In genomic region chr8:78477051-78477829, GRCm38 (mm10) we compare ENCODE assay signal across 11 mouse cellular contexts. TPM values are rescaled to one million over a fixed set of nuclear protein-coding genes. Genes with fewer than 3 reads are reported as not detected.
DNase-seq lines count a peak whose midpoint lies in the region; ATAC-seq lines count a peak whose summit lies in the region.
"Had no signal": no experiment of that assay in that cellular context is flagged by ENCODE, and none has a peak within 500 bp of the region (broad histone marks: within the 10 kb centered on the region; RNA-seq: fewer than 3 reads in every experiment).

No protein-coding gene starts in this region.

- no peak for ATAC-seq in CD4-positive, CD25-positive, alpha-beta regulatory T cell, adult 4 months
- no peak for ATAC-seq in kidney, embryonic 16.5 days (ENCODE audit: low FRiP score, low TSS enrichment)

- no peaks in the 10 kb centered on the region for H3K36me3 ChIP-seq in kidney, embryonic 16.5 days (ENCODE audit: insufficient read depth, low read length)

- H3K4me2 ChIP-seq in kidney, embryonic 16.5 days (replicated peaks; ENCODE audit: low read depth, low read length), result no peak overlapping the region

- H3K4me1 ChIP-seq in kidney, embryonic 16.5 days (ENCODE audit: insufficient read depth, low read length), result no peaks in the 10 kb centered on the region

- no peak overlapping the region for H3K4me3 ChIP-seq in kidney, embryonic 16.5 days (ENCODE audit: low read length)

- H3K27me3 ChIP-seq in kidney, embryonic 16.5 days (ENCODE audit: insufficient read depth, low read length), result no peaks in the 10 kb centered on the region

- H3K9me3 ChIP-seq in kidney, embryonic 16.5 days (ENCODE audit: low read length), result no peaks in the 10 kb centered on the region

- H3K9ac ChIP-seq in kidney, embryonic 16.5 days (replicated peaks; ENCODE audit: low read length), result no peak overlapping the region

- 41% methylated on average over 6 of the region's 6 CpGs for WGBS in kidney, embryonic 16.5 days

- H3K27ac ChIP-seq in kidney, embryonic 16.5 days (ENCODE audit: low read length), result no peak overlapping the region

- peak; percentile 3 for DNase-seq in CD4-positive, CD25-positive, alpha-beta regulatory T cell, adult 2 months (ENCODE audit: low read depth, low spot score)
- DNase-seq in kidney, postnatal 4 days, result peak; percentile 28 to 39
- DNase-seq in NIH3T3 (ENCODE audit: low read depth), result peak; percentile 54
- peak; percentile 39 for DNase-seq in forelimb bud, embryonic 11.5 days (ENCODE audit: low read depth, low spot score)
- DNase-seq in Muller cell, postnatal 12 days (ENCODE audit: inconsistent ontology term), result no peak
- no peak for DNase-seq in spleen, adult 12 weeks (ENCODE audit: low spot score)
- DNase-seq: adrenal gland, postnatal 25 days; gastrocnemius, postnatal 25 days had no signal

RNA-seq across cellular contexts. Expression of gene Rbmxl1, which starts 31.5 kb away (rescaled TPM):
- 10 to 100 TPM; 93.7 to 95.4 TPM for polyA plus RNA-seq in CD4-positive, CD25-positive, alpha-beta regulatory T cell, adult 4 months (2017; shearing (Covaris generic))
- polyA plus RNA-seq in kidney, embryonic 16.5 days (2015; fragmentation: Nextera tagmentation; extraction: Ambion mirVana), result 234 and 237 TPM in 2 replicates

RNA-seq across cellular contexts. Expression of gene Slc10a7, which starts 31.9 kb away (rescaled TPM):
- polyA plus RNA-seq in CD4-positive, CD25-positive, alpha-beta regulatory T cell, adult 4 months (2017; shearing (Covaris generic)), result 10 to 100 TPM; 13.3 to 18.2 TPM
- 18.3 and 18.4 TPM in 2 replicates for polyA plus RNA-seq in kidney, embryonic 16.5 days (2015; fragmentation: Nextera tagmentation; extraction: Ambion mirVana)

RNA-seq across cellular contexts. Expression of gene Pou4f2, which starts 40.8 kb away (rescaled TPM):
- not detected for polyA plus RNA-seq in CD4-positive, CD25-positive, alpha-beta regulatory T cell, adult 4 months (2017; shearing (Covaris generic))
- polyA plus RNA-seq in kidney, embryonic 16.5 days (2015; fragmentation: Nextera tagmentation; extraction: Ambion mirVana), result not detected in 2 replicates
- polyA plus RNA-seq: liver, embryonic 16.5 days had no signal

Comparison
In these comparisons a context has a peak if more than half of its experiments do, and no peak if none do; other contexts are left out.
1. DNase-seq: peak in CD4-positive, CD25-positive, alpha-beta regulatory T cell, adult 2 months (single experiment), kidney, postnatal 4 days (2 of 2), NIH3T3 (single experiment) and forelimb bud, embryonic 11.5 days (single experiment); none in Muller cell, postnatal 12 days (single experiment) and spleen, adult 12 weeks (single experiment).